8 mouse cellular contexts compared by ENCODE assay signal in the genomic region with DNA sequence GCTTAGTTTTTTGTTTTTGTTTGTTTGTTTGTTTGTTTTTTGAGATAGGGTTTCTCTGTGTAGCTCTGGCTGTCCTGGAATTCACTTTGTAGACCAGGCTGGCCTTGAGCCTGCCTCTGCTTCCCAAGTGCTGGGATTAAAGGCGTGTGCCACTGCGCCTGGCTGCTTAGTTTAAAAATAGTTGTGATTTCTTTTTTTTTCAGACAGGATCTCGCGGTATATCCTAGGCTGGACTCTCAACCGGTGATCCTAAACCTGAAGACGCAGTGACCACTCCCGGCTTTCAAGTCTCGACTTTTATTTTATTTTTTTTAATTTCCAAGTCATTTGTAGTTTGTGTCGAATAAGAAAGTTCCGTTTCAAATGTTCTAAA. TPM values are rescaled to one million over a fixed set of nuclear protein-coding genes. Genes with fewer than 3 reads are reported as not detected.
DNase-seq lines count a peak whose midpoint lies in the region; ATAC-seq and TF ChIP-seq lines count a peak whose summit lies in the region.

No protein-coding gene starts in this region.

- H3K27ac ChIP-seq in heart, embryonic 13.5 days (replicated peaks): peak overlapping the region; percentile 94
- H3K27ac ChIP-seq in forebrain, embryonic 16.5 days (ENCODE audit: low read length): no peak overlapping the region
- no peak overlapping the region for H3K27ac ChIP-seq in limb, embryonic 15.5 days
- no peak overlapping the region for H3K27ac ChIP-seq in olfactory bulb, adult 2 months (ENCODE audit: insufficient read depth, low read depth, low read length)

- DNase-seq in heart, postnatal 10 days: no peak
- DNase-seq in Patski (ENCODE audit: low read depth, low spot score): no peak
- no peak for DNase-seq in ovary, postnatal 10 days (ENCODE audit: low spot score)

- peak overlapping the region; percentile 44; the same call in 1 of the 2 replicates for H3K9ac ChIP-seq in heart, embryonic 13.5 days
- no peak overlapping the region for H3K9ac ChIP-seq in forebrain, embryonic 16.5 days (replicated peaks; ENCODE audit: low read depth, low read length)
- H3K9ac ChIP-seq in limb, embryonic 15.5 days: no peak overlapping the region

- peak overlapping the region; percentile 58 for H3K4me3 ChIP-seq in heart, embryonic 13.5 days
- H3K4me3 ChIP-seq in forebrain, embryonic 16.5 days (replicated peaks; ENCODE audit: low read length): peak overlapping the region; percentile 62
- H3K4me3 ChIP-seq in limb, embryonic 15.5 days: peak overlapping the region; percentile 48
- peak overlapping the region; percentile 13 for H3K4me3 ChIP-seq in olfactory bulb, adult 2 months (ENCODE audit: insufficient read depth, low read depth, low read length)

- peak overlapping the region; percentile 65 for H3K4me2 ChIP-seq in heart, embryonic 13.5 days
- peak overlapping the region; percentile 49 for H3K4me2 ChIP-seq in forebrain, embryonic 16.5 days (ENCODE audit: low read length)
- H3K4me2 ChIP-seq in limb, embryonic 15.5 days: peak overlapping the region; percentile 22; the same call in 1 of the 2 replicates

- TF ChIP-seq POLR2A in olfactory bulb, adult 2 months (IDR thresholded peaks at IDR 0.05; ENCODE audit: insufficient read depth, low read depth, low read length): no peak

- 14% methylated on average over 10 of the region's 10 CpGs for WGBS in heart, embryonic 13.5 days
- 20% methylated on average over 10 of the region's 10 CpGs for WGBS in forebrain, embryonic 16.5 days
- WGBS in limb, embryonic 15.5 days: 18% methylated on average over 10 of the region's 10 CpGs
- WGBS in olfactory bulb, adult 2 months: 16% methylated on average over 10 of the region's 10 CpGs

- peak; percentile 44; the same call in 1 of the 2 replicates for ATAC-seq in heart, embryonic 13.5 days (ENCODE audit: extremely low read depth, insufficient number of reproducible peaks, low FRiP score, low TSS enrichment)
- ATAC-seq in Patski: peak; percentile 40
- ATAC-seq in forebrain, embryonic 16.5 days: peak; percentile 58
- ATAC-seq in limb, embryonic 15.5 days (ENCODE audit: insufficient number of reproducible peaks, low FRiP score, low TSS enrichment, low read depth): no peak
- no peak for ATAC-seq in CD4-positive, CD25-positive, alpha-beta regulatory T cell, adult 4 months

- CTCF ChIA-PET in Patski (lab: Charles Lee): interaction anchor here (0.9 to 2.1 kb wide), 4 partner anchors 16 to 235 kb away, joined by 4 to 6 read pairs (median 4); no protein-coding TSS in a partner anchor

- no peaks in the 10 kb centered on the region for H3K36me3 ChIP-seq in heart, embryonic 13.5 days
- no peaks in the 10 kb centered on the region for H3K36me3 ChIP-seq in forebrain, embryonic 16.5 days (ENCODE audit: control insufficient read depth, insufficient read depth)
- no peaks in the 10 kb centered on the region for H3K36me3 ChIP-seq in limb, embryonic 15.5 days

- POLR2A ChIA-PET in Patski (lab: Charles Lee): interaction anchor here (1.9 kb wide), 1 partner anchor 16 kb away, joined by 8 read pairs; a partner anchor contains a TSS

- H3K4me1 ChIP-seq in heart, embryonic 13.5 days: no peaks in the 10 kb centered on the region
- no peaks in the 10 kb centered on the region for H3K4me1 ChIP-seq in forebrain, embryonic 16.5 days (replicated peaks; ENCODE audit: control insufficient read depth, insufficient read depth, low read length)
- H3K4me1 ChIP-seq in limb, embryonic 15.5 days: no peaks in the 10 kb centered on the region
- no peaks in the 10 kb centered on the region for H3K4me1 ChIP-seq in olfactory bulb, adult 2 months (ENCODE audit: control insufficient read depth, insufficient read depth, low read length)

- intact Hi-C loops in heart, postnatal 10 days (cut with DNase I): loop anchor here (2.0 kb wide), 1 partner anchor 14 kb away; no protein-coding TSS in a partner anchor

- no peak for TF ChIP-seq CTCF in Patski (IDR thresholded peaks at IDR 0.05)
- TF ChIP-seq CTCF in olfactory bulb, adult 2 months (IDR thresholded peaks at IDR 0.05; ENCODE audit: insufficient read depth, low read depth, low read length): no peak

- no peaks in the 10 kb centered on the region for H3K9me3 ChIP-seq in heart, embryonic 13.5 days
- H3K9me3 ChIP-seq in forebrain, embryonic 16.5 days (ENCODE audit: control insufficient read depth, low read length): no peaks in the 10 kb centered on the region
- H3K9me3 ChIP-seq in limb, embryonic 15.5 days: no peaks in the 10 kb centered on the region

- in situ Hi-C loops in Patski (cut with MboI; ENCODE audit: low pct_unique_long_range_greater_than_20kb): no loop called here

- H3K27me3 ChIP-seq in heart, embryonic 13.5 days (replicated peaks): no peaks in the 10 kb centered on the region
- H3K27me3 ChIP-seq in Patski: peaks cover 28% of the 10 kb centered on the region
- no peaks in the 10 kb centered on the region for H3K27me3 ChIP-seq in forebrain, embryonic 16.5 days (replicated peaks; ENCODE audit: control insufficient read depth, insufficient read depth, low read length)
- no peaks in the 10 kb centered on the region for H3K27me3 ChIP-seq in limb, embryonic 15.5 days

RNA-seq across cellular contexts. Expression of a gene that starts 16.9 kb away (rescaled TPM):
- 122 and 129 TPM in 2 replicates for polyA plus RNA-seq in heart, embryonic 13.5 days (2015; fragmentation: Nextera tagmentation; extraction: Ambion mirVana)
- 100 to 1,000 TPM; 154 to 161 TPM for total RNA-seq in heart, postnatal 10 days (2021)
- 415 TPM for polyA plus RNA-seq in Patski (2021)
- 46.7 and 55.4 TPM in 2 replicates for polyA plus RNA-seq in forebrain, embryonic 16.5 days (2015; fragmentation: Nextera tagmentation; extraction: Ambion mirVana)
- 153 TPM in 2 replicates for polyA plus RNA-seq in limb, embryonic 15.5 days (2015; fragmentation: Nextera tagmentation; extraction: Ambion mirVana)
- not detected in 2 replicates for polyA plus RNA-seq in olfactory bulb, adult 2 months (2012; ENCODE audit: insufficient read depth, insufficient read length, low replicate concordance, missing spikeins)
- polyA plus RNA-seq in CD4-positive, CD25-positive, alpha-beta regulatory T cell, adult 4 months (2017; shearing (Covaris generic)): 10 to 100 TPM; 59.0 to 68.8 TPM

Comparison
In these comparisons a context has a peak if more than half of its experiments do, and no peak if none do; other contexts are left out.
1. ATAC-seq: peak in heart, embryonic 13.5 days (single experiment), Patski (single experiment) and forebrain, embryonic 16.5 days (single experiment); none in limb, embryonic 15.5 days (single experiment) and CD4-positive, CD25-positive, alpha-beta regulatory T cell, adult 4 months (single experiment).
2. Peak in every context shown above with its lines, with median percentiles within 50 percentile points of each other: H3K4me2 ChIP-seq and H3K4me3 ChIP-seq.